Mouse (Mus musculus) liver, embryonic 14.5 days (tissue): ENCODE results near the gene A730061H03Rik. TPM values are rescaled to one million over a fixed set of nuclear protein-coding genes. Genes with fewer than 3 reads are reported as not detected.

Experiments
- ATAC-seq: fragments of 200-750 bp; cut with Nextera tagmentation; 2 replicates; pipeline ENCODE4 v1.8.0; 2017; ENCODE audit warnings: moderate number of reproducible peaks, mild to moderate bottlenecking, moderate library complexity; ENCODE audit not compliant: insufficient read depth
- DNase-seq, 3 experiments: peaks; one replicate each; pipeline ENCODE4 v3.0.0-alpha.2; 2012 to 2013; ENCODE audit warnings: low read depth in 3 of 3, low spot score in 3 of 3
- H3K27ac ChIP-seq: fragments of 300-500 bp; sonication (generic); 2 replicates; pipeline ENCODE4 v1.5.1; 2014; ENCODE audit warnings: moderate library complexity, mild to moderate bottlenecking, control low read depth, inconsistent platforms
- H3K27me3 ChIP-seq: fragments of 300-500 bp; sonication (generic); 2 replicates; pipeline ENCODE4 v1.6.1; 2014; ENCODE audit warnings: mild to moderate bottlenecking, low read length, moderate library complexity; ENCODE audit not compliant: control insufficient read depth, insufficient read depth
- H3K36me3 ChIP-seq: fragments of 300-500 bp; sonication (generic); replicated peaks from 2 replicates; pipeline ENCODE4 v1.6.1; 2014; ENCODE audit warnings: low read depth; ENCODE audit not compliant: control insufficient read depth, insufficient read depth
- H3K4me1 ChIP-seq, 2 experiments: fragments of 200-500 bp in 1 of 2; fragments of 300-500 bp in 1 of 2; sonication (generic) in 1 of 2; replicated peaks; 2 replicates each; pipeline ENCODE4 v1.6.1; 2012 to 2014; ENCODE audit warnings: antibody characterized with exemption in 1 of 2, inconsistent platforms in 1 of 2, low read length in 1 of 2; ENCODE audit not compliant: control insufficient read depth in 2 of 2, insufficient read depth in 2 of 2
- H3K4me2 ChIP-seq: fragments of 300-500 bp; sonication (generic); 2 replicates; pipeline ENCODE4 v1.6.1; 2014; ENCODE audit warnings: low read depth, mild to moderate bottlenecking, control low read depth, moderate library complexity
- H3K4me3 ChIP-seq, 2 experiments: fragments of 200-500 bp in 1 of 2; fragments of 300-500 bp in 1 of 2; sonication (generic) in 1 of 2; 2 replicates each; pipeline ENCODE4 v1.5.1; 2012 to 2014; ENCODE audit warnings: low read depth in 2 of 2, low read length in 2 of 2, mild to moderate bottlenecking in 2 of 2, control low read depth in 1 of 2, inconsistent platforms in 1 of 2, moderate library complexity in 1 of 2; ENCODE audit not compliant: insufficient read depth in 1 of 2
- H3K9ac ChIP-seq: fragments of 300-500 bp; sonication (generic); replicated peaks from 2 replicates; pipeline ENCODE4 v1.6.1; 2014; ENCODE audit warnings: mild to moderate bottlenecking, control low read depth, moderate library complexity
- H3K9me3 ChIP-seq: fragments of 300-500 bp; sonication (generic); 2 replicates; pipeline ENCODE4 v1.6.1; 2016; ENCODE audit warnings: low read length, mixed read lengths; ENCODE audit not compliant: control insufficient read depth
- CTCF ChIP-seq: IDR thresholded peaks from 2 replicates; pipeline ENCODE4 v1.5.1; 2016; ENCODE audit warnings: antibody characterized with exemption, low read depth, control low read depth
- EP300 ChIP-seq: IDR thresholded peaks from 2 replicates; pipeline ENCODE4 v1.6.1; 2016; ENCODE audit warnings: antibody characterized with exemption, low read depth
- WGBS: fragments of 180-500 bp; shearing (Covaris S2); extraction: QIAGEN DNeasy Blood & Tissue Kit; methylation state at CpG from one replicate; pipeline ENCODE4 v1.1.7; 2014; ENCODE audit not compliant: insufficient replicate concordance; 5-methylcytosine and 5-hydroxymethylcytosine counted together
- polyA plus RNA-seq, 2 experiments: library from polyadenylated mRNA; depleted of rRNA in 1 of 2; stranded (reverse) in 1 of 2; unstranded in 1 of 2; fragments of >200 nt; fragmentation: Nextera tagmentation in 1 of 2; extraction: Ambion mirVana in 1 of 2; gene quantifications; 2 replicates each; pipeline versions ENCODE4 v1.2.1 to v1.2.3; 2012 to 2014

Gene A730061H03Rik
- polyA plus RNA-seq, 2 experiments, result 0.95 to 1.8 TPM

DNA sequence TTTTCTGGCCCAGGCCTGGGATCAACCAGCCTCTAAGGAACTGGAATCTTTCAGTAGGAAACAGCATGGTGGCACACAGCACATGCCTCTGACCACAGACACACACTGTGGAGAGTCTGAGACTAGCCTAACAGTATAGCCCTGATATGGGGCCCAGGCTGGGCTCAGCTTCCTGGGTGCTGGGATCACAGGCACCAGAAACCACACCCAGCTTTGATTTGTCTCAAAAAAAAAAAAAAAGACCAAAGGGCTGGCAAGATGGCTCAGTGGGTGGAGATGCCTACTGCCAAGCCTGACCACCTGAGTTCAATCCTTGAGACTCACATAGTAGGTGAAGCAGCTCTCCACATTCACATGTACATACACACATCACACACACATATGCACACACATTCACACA lies 5.6 kb downstream of the A730061H03Rik start:
- H3K4me2 ChIP-seq, result no peak overlapping the region
- no peaks in the 10 kb centered on the region for H3K27me3 ChIP-seq
- DNase-seq (no peak), ATAC-seq (no peak)
- H3K9me3 ChIP-seq, result no peaks in the 10 kb centered on the region
- H3K36me3 ChIP-seq, result peaks cover 2% of the 10 kb centered on the region
- H3K9ac ChIP-seq, result no peak overlapping the region
- peaks cover 25 to 29% of the 10 kb centered on the region in 2 experiments for H3K4me1 ChIP-seq
- no peak for TF ChIP-seq CTCF
- TF ChIP-seq EP300, result no peak
- no peak overlapping the region for H3K27ac ChIP-seq
- no peak overlapping the region for H3K4me3 ChIP-seq

DNA sequence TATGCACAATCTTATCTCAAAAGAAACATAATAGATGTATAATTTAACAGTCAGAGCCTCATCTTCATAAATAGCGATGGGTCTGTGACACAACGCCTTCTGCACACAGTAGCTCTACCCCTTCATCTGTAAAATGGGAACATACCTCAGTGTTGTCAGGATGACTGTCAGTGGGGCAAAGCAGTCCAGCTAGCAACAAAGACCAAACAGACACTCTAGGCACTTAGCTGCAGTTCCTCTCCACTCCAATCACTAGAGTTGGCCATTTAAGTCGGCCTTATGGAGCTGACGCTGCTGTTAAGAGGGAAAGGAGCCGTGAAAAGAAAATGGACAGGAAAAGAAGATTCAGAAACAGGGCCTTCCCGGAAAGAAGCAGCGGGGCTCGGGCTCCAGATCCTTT lies 8.4 kb downstream of the A730061H03Rik start:
- WGBS, result 80% methylated on average over 8 of the region's 8 CpGs
- no peak overlapping the region for H3K9ac ChIP-seq
- H3K27me3 ChIP-seq, result no peaks in the 10 kb centered on the region
- H3K4me2 ChIP-seq, result no peak overlapping the region
- no peaks in the 10 kb centered on the region for H3K9me3 ChIP-seq
- no peak for DNase-seq
- H3K36me3 ChIP-seq, result peaks cover 25% of the 10 kb centered on the region
- H3K4me3 ChIP-seq, result no peak overlapping the region
- peaks cover 4 to 12% of the 10 kb centered on the region in 2 experiments for H3K4me1 ChIP-seq
- no peak overlapping the region for H3K27ac ChIP-seq
- ATAC-seq, result no peak
- no peak for TF ChIP-seq EP300
- no peak for TF ChIP-seq CTCF

- ATAC-seq (no peak), DNase-seq (no peak)
- 70% methylated on average over 5 of the region's 5 CpGs for WGBS
- Histone ChIP-seq H3K4me2 (no peak overlapping the region), H3K9me3 (no peaks in the 10 kb centered on the region), H3K27me3 (no peaks in the 10 kb centered on the region), H3K4me1 (peaks cover 3 to 9% of the 10 kb centered on the region in 2 experiments), H3K9ac (no peak overlapping the region), H3K27ac (no peak overlapping the region), H3K36me3 (peaks cover 25% of the 10 kb centered on the region), H3K4me3 (no peak overlapping the region)
- TF ChIP-seq EP300 (no peak), CTCF (no peak)
Observed at GRCm38 (mm10) chr14:55551347-55551746, 8.9 kb downstream of the A730061H03Rik start.

GRCm38 (mm10) chr14:55550191-55550590 lies 10.0 kb downstream of the A730061H03Rik start:
- Histone ChIP-seq H3K36me3 (peaks cover 28% of the 10 kb centered on the region), H3K27me3 (no peaks in the 10 kb centered on the region), H3K9ac (no peak overlapping the region), H3K4me3 (no peak overlapping the region), H3K4me1 (peaks cover 0 to 4% of the 10 kb centered on the region in 2 experiments; a peak in 3 of 4 replicates), H3K9me3 (no peaks in the 10 kb centered on the region), H3K27ac (no peak overlapping the region), H3K4me2 (no peak overlapping the region)
- 83% methylated on average over 6 of the region's 6 CpGs for WGBS
- TF ChIP-seq CTCF, result no peak
- no peak for TF ChIP-seq EP300
- no peak for DNase-seq
- ATAC-seq, result no peak

DNA sequence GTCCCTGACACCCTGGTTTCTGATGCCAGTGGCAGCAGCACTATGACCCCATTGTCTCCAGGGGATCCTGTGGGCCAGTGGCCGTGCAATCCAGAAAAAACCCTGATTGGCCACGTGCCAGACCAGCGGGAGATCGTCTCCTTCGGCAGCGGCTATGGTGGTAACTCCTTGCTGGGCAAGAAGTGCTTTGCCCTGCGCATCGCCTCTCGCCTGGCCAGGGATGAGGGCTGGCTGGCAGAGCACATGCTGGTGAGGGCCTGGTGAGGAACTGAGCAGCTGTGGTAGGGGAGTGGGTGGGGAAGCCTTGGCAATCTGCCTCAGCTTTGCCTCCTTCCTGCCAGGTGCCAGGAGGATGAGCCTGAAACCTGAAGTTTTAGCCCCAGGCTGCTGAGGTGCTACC lies 15.9 kb downstream of the A730061H03Rik start:
- Histone ChIP-seq H3K9ac (no peak overlapping the region), H3K36me3 (peaks cover 36% of the 10 kb centered on the region), H3K9me3 (no peaks in the 10 kb centered on the region), H3K27me3 (no peaks in the 10 kb centered on the region), H3K4me3 (no peak overlapping the region), H3K4me2 (no peak overlapping the region), H3K4me1 (peaks cover 13 to 21% of the 10 kb centered on the region in 2 experiments), H3K27ac (no peak overlapping the region)
- DNase-seq, result no peak
- TF ChIP-seq EP300 (no peak), CTCF (no peak)
- no peak for ATAC-seq
- 91% methylated on average over 9 of the region's 9 CpGs for WGBS
